Comparison of ENCODE assay signal across 20 mouse cellular contexts in the genomic region with DNA sequence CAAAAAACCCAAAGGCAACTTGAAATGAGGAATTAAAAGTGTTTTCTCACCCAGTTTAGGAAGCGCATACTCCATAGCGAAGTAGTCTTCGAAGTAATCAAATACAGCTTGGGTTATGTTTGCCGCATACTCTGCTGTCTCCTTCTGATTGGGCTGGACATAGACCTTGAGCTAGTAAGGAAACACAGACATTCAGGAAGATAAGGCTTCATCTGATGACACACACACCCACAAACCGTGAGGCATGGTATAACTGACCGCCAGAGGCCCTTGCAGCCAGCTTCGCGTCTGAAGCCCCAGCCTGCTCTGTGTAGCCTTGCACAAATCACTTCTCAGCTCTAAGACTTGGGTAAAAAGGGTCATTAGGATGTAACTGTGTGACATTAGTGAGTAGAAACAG. TPM values are rescaled to one million over a fixed set of nuclear protein-coding genes. Genes with fewer than 3 reads are reported as not detected.
DNase-seq lines count a peak whose midpoint lies in the region; ATAC-seq and TF ChIP-seq lines count a peak whose summit lies in the region.
"Had no signal": no experiment of that assay in that cellular context is flagged by ENCODE, and none has a peak within 500 bp of the region (broad histone marks: within the 10 kb centered on the region; RNA-seq: fewer than 3 reads in every experiment).

No protein-coding gene starts in this region.

- H3K4me3 ChIP-seq in gastrocnemius, adult 2 months: no peak overlapping the region
- no peak overlapping the region for H3K4me3 ChIP-seq in intestine, postnatal 0 days (ENCODE audit: low read depth, low read length)
- no peak overlapping the region for H3K4me3 ChIP-seq in intestine, embryonic 16.5 days (ENCODE audit: low read length)
- H3K4me3 ChIP-seq: embryonic facial prominence, embryonic 10.5 days; embryonic facial prominence, embryonic 12.5 days; forebrain, embryonic 13.5 days; forebrain, embryonic 15.5 days had no signal

- WGBS in intestine, postnatal 0 days: 78% methylated on average over 8 of the region's 8 CpGs
- 91% methylated on average over 8 of the region's 8 CpGs for WGBS in intestine, embryonic 16.5 days

- no peaks in the 10 kb centered on the region for H3K27me3 ChIP-seq in intestine, postnatal 0 days (replicated peaks; ENCODE audit: control insufficient read depth, insufficient read depth, low read length)
- no peaks in the 10 kb centered on the region for H3K27me3 ChIP-seq in intestine, embryonic 16.5 days (replicated peaks; ENCODE audit: control insufficient read depth, insufficient read depth, low read length)
- H3K27me3 ChIP-seq: embryonic facial prominence, embryonic 12.5 days; forebrain, embryonic 13.5 days; forebrain, embryonic 15.5 days had no signal

- TF ChIP-seq CTCF in gastrocnemius, adult 2 months (IDR thresholded peaks at IDR 0.05): no peak
- TF ChIP-seq CTCF in intestine, postnatal 0 days (IDR thresholded peaks at IDR 0.05; ENCODE audit: low read depth): peak; percentile 18

- peak overlapping the region; percentile 72 for H3K27ac ChIP-seq in gastrocnemius, adult 2 months
- H3K27ac ChIP-seq in intestine, postnatal 0 days (ENCODE audit: low read depth, low read length): no peak overlapping the region
- no peak overlapping the region for H3K27ac ChIP-seq in intestine, embryonic 16.5 days (ENCODE audit: low read length)
- H3K27ac ChIP-seq: embryonic facial prominence, embryonic 10.5 days; embryonic facial prominence, embryonic 12.5 days; forebrain, embryonic 13.5 days; forebrain, embryonic 15.5 days had no signal

- peaks cover 20% of the 10 kb centered on the region; the same call in 1 of the 2 replicates for H3K36me3 ChIP-seq in intestine, postnatal 0 days (ENCODE audit: control insufficient read depth, insufficient read depth)
- H3K36me3 ChIP-seq in intestine, embryonic 16.5 days (ENCODE audit: control insufficient read depth, insufficient read depth, low read length): no peaks in the 10 kb centered on the region; the same call in 1 of the 2 replicates
- H3K36me3 ChIP-seq: embryonic facial prominence, embryonic 10.5 days; embryonic facial prominence, embryonic 12.5 days; forebrain, embryonic 15.5 days had no signal

- no peak overlapping the region for H3K9ac ChIP-seq in intestine, postnatal 0 days (ENCODE audit: low read depth, low read length)
- H3K9ac ChIP-seq in intestine, embryonic 16.5 days (ENCODE audit: low read depth, low read length): no peak overlapping the region
- H3K9ac ChIP-seq: embryonic facial prominence, embryonic 12.5 days; forebrain, embryonic 13.5 days; forebrain, embryonic 15.5 days; forebrain, postnatal 0 days had no signal

- no peak for DNase-seq in gastrocnemius, adult 2 months
- DNase-seq in gastrocnemius, postnatal 4 days (ENCODE audit: low spot score in 2 of 2): no peak
- DNase-seq in kidney, postnatal 10 days: no peak
- DNase-seq: adrenal gland, postnatal 10 days; adrenal gland, postnatal 25 days; cerebellum, adult 11-12 months; cerebellum, adult 2 months; cerebellum, adult 9-10 months; cerebellum, postnatal 10 days; cerebellum, postnatal 25 days; forebrain, postnatal 0 days had no signal

- no peak overlapping the region for H3K4me2 ChIP-seq in intestine, postnatal 0 days (replicated peaks; ENCODE audit: low read depth)
- H3K4me2 ChIP-seq in intestine, embryonic 16.5 days (ENCODE audit: low read depth, low read length): no peak overlapping the region
- H3K4me2 ChIP-seq: embryonic facial prominence, embryonic 12.5 days; forebrain, embryonic 13.5 days; forebrain, embryonic 15.5 days had no signal

- no peaks in the 10 kb centered on the region for H3K4me1 ChIP-seq in intestine, postnatal 0 days (replicated peaks; ENCODE audit: control insufficient read depth, insufficient read depth, low read length)
- H3K4me1 ChIP-seq in intestine, embryonic 16.5 days (ENCODE audit: control insufficient read depth, insufficient read depth, low read length): no peaks in the 10 kb centered on the region
- H3K4me1 ChIP-seq: embryonic facial prominence, embryonic 12.5 days; forebrain, embryonic 13.5 days; forebrain, embryonic 15.5 days had no signal

- ATAC-seq in intestine, postnatal 0 days: no peak
- ATAC-seq in intestine, embryonic 16.5 days: no peak
- 0 out of 2 replicates have a peak, but pooled peaks have one; percentile 15 for ATAC-seq in granulocyte monocyte progenitor cell, adult 5-6 weeks (replicated peaks; ENCODE audit: poor library complexity, severe bottlenecking)
- ATAC-seq: forebrain, embryonic 13.5 days; forebrain, embryonic 15.5 days; forebrain, postnatal 0 days had no signal

- intact Hi-C loops in gastrocnemius, adult 2 months (cut with DNase I): no loop called here

- no peaks in the 10 kb centered on the region for H3K9me3 ChIP-seq in intestine, postnatal 0 days (ENCODE audit: control insufficient read depth)
- H3K9me3 ChIP-seq in intestine, embryonic 16.5 days (ENCODE audit: control insufficient read depth, low read length): no peaks in the 10 kb centered on the region
- H3K9me3 ChIP-seq: embryonic facial prominence, embryonic 10.5 days; embryonic facial prominence, embryonic 12.5 days; forebrain, embryonic 13.5 days; forebrain, embryonic 15.5 days had no signal

RNA-seq across cellular contexts. Expression of gene Enpep, which starts 20.0 kb away (rescaled TPM):
- total RNA-seq in gastrocnemius, adult 2 months (2021): 1 to 10 TPM; 1.7 to 3.2 TPM
- 1 to 10 TPM; 3.4 to 3.7 TPM for total RNA-seq in gastrocnemius, postnatal 4 days (2021)
- 120 and 150 TPM in 2 replicates for polyA plus RNA-seq in intestine, postnatal 0 days (2015; fragmentation: Nextera tagmentation; extraction: Ambion mirVana)
- polyA plus RNA-seq in intestine, embryonic 16.5 days (2015; fragmentation: Nextera tagmentation; extraction: Ambion mirVana): 143 and 194 TPM in 2 replicates
- total RNA-seq in granulocyte monocyte progenitor cell, adult 5-6 weeks (2014; fragmentation: Nextera tagmentation): not detected in 2 replicates
- total RNA-seq in granulocyte monocyte progenitor cell, adult 5-6 weeks (2017): not detected in 2 replicates
- total RNA-seq: MEL had no signal
- polyA plus RNA-seq: C2C12 had no signal
